Mouse (Mus musculus): ENCODE data around the gene Arsk.

Gene Arsk

DNA sequence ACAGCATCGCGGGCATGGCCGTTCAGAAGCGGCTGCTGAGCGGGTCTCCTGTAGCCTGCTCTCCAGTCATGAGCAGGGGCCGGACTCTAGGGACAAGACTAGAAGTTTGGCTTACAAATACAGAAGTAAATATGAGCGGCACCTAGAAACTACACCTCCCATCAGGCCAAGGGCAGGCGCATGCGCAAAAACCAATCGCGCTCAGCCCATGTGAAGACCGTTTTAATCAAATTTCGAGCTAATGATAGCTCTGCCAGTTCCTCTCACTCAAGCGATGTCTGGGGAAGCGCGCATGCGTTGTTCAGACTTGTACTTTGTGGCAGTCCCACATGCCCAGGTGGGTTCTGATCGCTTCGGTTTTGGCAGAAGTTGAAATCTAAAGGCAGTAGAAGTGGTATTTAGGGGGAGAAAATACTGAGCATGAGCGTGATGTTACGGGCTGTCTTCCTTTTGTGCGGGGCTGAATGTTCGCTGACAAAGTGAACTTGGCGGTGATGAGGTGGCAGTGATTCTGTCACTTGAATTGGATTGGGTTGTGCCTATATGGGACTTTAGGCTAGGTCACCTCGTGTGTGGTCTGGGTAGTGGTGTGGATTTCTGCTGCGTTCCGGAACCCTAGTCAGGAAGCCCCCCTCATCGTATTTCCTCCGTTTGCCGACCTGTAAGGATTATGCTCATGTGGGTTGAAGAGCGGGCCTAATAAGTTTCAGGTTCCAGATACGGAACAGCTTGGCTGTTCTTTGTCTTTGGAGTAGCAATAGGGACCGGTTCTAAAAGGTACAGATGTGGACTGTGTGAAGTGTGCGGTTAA lies at the start of gene Arsk, which contains the start of gene Ttc37:
TSS of gene Arsk (minus strand) at position 168 of the 811 bp plus-strand sequence.
TSS of gene Ttc37 (plus strand) at position 242 of the 811 bp plus-strand sequence.
- DNase-seq (ENCODE audit: low spot score in 2 of 2): peak; percentile 91 to 96

DNA sequence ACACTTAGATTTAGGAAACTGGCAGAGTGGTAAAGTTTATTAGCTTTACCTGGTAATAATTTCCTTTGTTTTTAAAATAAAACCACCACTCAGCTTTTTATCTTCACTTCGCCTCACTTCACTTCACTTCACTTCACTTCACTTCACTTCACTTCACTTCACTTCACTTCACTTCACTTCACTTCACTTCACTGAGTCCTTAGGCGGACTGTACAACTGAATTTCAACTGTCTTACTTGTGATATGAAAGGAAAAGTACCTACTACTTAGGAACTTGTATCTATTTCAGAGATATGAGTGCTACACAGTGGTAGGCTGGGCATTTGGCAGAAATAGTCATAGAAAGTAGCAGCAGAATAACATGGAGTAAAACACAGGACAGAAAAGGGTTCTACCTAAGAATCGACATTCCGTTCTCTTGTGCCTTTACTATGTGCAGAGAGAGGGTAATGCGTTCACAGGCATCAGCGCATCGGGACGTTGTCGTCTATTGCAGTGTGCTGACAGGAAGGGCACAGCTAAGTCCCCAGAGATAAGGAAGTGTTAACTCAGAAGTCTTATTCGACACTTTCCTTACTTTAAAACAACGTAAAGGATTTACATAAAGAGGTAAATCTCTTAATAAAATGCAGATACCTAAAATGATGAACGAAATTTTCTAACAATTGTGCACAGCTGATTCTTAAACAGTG lies 42.8 kb upstream of the Arsk start:
- DNase-seq (ENCODE audit: low spot score in 2 of 2): no peak

DNA sequence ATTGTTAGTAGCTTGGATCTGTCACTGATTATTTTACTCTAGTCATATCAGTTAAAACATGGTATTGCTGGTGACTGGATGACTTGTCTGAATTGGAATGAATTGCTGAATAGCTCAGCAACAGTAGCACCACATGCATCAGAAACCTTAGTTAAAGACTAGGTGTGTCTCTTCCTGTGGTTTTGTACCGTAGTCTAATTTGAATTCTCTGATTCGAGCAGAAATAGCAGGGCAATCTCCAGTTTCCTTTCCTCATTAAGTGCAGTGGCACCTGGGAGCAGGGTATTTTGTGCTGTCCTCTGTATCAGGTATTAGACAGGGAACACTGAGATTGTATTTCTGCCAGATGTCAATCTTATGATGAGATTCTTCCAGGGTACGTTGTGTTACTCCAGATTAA lies 40.4 kb upstream of the Arsk start:
- no peak for DNase-seq (ENCODE audit: low spot score in 2 of 2)

DNA sequence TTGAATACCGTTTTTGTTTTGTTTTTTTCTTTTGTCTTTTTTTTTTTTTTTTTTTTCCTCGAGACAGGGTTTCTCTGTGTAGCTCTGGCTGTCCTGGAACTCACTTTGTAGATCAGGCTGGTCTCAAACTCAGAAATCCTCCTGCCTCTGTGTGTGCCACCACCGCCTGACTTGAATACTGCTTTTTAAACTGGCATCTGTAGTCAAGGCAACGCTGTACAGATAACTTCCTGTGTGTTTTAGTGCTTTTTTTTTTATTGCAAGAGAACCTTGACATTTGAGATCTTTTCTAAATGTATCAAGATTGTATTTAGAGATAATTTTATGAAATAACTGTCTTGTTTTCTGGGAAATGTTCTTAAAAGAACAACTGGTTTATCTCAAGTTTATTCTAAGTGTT lies 34.0 kb upstream of the Arsk start:
- no peak for DNase-seq (ENCODE audit: low spot score in 2 of 2)

DNA sequence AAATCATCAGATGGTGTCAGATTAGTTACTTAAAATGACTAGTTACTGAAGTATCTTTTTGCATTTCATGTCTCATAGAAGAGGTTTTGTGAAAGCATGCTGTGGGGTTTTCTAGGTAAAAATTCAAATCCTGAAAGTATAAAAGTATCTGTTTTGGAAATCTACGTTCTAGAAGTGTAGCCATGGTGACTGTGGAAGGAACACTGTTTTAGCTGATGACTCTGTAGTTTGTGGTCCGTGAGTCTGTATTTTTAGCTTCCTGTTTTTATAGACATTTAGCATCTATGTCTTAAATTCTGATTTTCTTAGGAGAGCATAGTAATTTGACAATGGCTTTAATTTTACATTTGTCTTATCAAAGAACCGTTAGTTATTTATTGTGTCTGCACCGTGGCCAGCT lies 30.3 kb upstream of the Arsk start:
- no peak for DNase-seq (ENCODE audit: low spot score in 2 of 2)

DNA sequence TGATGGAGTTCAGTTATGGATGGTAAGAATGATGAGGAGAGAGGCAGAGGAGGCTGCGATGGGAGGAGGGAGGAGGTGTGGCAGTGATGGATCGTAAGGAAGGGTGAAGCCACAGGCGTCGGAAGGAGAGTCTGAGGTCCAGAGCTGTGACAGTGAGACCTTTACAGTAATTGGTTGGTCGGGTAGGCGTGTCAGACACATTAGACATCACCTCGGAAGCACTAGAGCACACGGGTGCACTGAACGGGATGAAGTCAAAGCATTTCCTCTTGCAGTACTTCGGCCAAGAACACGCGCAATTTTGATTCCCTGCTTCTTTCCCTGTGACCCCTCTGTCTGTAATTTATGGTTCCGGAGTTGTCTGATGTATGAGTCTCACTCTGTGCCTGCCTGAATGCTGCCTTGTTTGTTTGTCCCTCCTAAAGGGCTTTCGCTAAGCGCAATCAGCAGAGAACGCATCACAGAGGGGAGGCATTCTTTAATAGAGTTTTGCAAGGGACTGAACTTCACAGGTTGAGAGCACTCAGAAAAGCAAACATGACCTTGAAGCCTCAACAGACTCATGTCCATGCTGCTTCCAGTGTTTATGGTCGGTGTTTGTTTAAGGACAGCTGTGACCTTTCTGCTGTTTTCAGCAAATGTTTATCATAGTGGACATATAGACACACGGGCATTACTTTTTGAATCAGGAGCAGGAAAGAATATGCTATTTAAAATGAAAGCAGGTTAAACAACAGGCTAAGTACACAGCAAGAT lies 10.8 kb upstream of the Arsk start:
- no peak for DNase-seq (ENCODE audit: low spot score in 2 of 2)

DNA sequence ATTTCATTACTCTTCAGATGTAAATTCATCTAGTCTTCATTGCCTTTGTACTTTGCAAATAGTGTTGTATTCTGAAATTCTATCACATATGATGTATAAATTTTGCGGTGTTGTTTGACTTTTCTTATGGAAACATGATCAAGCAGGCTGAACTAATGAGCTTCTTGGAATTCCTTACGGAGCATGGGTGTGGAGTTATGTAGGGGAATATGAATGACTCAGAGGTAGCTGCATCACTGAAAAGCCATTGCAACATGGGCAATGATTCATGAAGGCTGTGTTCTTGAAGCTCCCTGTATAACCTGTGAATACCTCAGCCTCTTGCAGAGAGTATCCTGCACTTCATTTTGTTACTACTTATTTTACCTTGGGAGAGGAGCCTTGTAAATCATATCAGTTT lies 3.5 kb upstream of the Arsk start:
- DNase-seq (ENCODE audit: low spot score in 2 of 2): no peak

DNA sequence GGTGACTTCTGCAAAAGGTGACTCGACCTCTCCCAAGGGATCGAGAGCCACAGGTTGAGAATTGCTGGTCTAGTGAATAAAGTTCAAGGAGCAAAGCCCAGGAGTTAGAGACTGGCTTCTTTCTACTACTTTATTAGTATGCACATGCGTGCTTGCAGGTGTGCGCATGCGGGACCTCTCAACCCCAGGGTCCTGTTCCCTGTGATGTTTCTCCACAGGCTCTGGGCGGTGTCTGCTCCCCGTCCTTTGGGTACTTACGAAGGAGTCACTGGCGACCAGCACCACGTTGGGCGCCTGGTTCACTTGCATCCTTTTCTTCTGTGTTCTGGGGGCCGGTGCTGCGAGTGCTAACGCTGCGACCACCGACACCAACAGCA lies 356 bp downstream of the Arsk start:
- no peak for DNase-seq (ENCODE audit: low spot score in 2 of 2)

DNA sequence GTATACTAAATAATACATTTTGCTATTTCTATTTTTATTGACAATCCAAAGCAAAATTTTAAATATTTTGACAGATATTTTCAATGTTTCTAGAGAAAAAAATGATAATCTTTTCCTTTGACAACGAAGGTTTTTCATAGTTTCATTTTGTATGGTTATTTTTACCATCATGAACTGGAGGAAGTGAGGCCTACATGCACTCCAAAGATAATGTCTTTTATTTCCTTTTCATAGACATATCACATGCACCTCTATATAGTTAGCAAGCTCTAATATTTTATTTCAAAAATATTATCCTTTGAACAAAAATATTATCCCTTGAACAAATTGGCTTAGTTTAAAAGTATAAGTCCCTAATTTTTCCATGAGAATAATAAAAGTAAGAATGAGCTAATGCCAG lies 24.1 kb downstream of the Arsk start:
- DNase-seq (ENCODE audit: low spot score in 2 of 2): no peak

DNA sequence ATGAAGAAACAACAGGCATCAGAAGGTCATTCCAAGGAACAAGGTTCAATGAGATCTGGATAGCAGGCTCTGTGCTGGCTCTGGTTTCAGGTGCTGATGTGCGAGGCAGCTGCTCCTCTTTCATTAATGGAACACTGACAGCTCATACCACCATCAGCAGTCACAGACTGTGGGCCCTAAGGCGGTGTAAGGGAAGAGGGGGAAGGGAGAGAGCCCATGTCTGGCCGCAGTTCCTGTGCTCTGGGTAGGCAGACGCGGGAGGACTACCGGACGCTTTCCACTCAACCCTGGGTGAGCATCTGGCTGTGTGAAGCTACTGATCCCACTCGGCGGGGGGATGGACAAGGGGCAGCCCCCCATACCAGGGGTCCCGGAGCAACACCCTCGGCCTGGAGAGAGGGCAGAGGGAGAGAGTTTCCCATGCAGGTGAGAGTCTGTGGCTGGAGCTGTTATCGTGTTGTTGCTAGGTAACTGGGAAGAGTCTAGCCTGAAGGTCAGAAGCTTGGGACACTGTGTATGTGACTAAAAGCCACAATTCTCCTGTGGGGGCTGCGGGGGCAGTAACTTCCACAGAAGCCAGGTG lies 34.0 kb downstream of the Arsk start:
- no peak for DNase-seq (ENCODE audit: low spot score in 2 of 2)

DNA sequence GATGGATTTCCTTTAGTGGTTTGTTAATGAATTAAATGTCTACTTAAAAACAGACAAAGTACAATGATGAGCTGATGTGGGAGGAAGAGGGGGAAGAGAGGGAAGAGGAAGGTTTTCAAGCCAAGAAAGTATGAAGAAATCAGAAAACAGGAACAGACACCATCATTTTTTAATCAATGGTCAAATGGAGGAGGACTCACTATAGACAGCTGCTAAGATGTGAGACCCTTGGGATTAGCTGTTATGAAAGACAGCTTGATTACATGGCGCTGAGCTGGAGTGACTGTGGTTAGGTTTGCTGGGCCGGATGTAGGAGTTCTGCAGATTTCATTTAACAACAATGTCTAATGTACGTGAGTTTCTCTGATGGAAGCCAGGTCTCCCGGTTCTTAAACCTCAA lies 34.9 kb downstream of the Arsk start:
- DNase-seq (ENCODE audit: low spot score in 2 of 2): no peak

DNA sequence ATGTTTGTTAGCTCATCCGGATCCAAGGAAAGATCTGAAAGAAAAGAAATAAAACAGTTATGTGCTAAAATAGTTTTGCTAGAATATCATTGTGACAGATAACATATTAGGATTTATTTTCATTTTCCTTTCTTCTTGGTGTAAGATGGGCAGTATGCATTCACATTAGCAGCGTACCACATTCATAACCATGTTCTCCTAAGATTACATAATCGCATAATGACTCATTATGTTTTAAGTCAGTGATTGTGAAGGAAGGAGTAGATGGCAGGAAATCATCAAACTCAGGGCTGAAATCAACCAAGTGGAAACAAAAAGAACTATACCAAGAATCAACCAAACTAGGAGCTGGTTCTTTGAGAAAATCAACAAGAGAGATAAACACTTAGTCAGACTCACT lies 35.9 kb downstream of the Arsk start:
- no peak for DNase-seq (ENCODE audit: low spot score in 2 of 2)

DNA sequence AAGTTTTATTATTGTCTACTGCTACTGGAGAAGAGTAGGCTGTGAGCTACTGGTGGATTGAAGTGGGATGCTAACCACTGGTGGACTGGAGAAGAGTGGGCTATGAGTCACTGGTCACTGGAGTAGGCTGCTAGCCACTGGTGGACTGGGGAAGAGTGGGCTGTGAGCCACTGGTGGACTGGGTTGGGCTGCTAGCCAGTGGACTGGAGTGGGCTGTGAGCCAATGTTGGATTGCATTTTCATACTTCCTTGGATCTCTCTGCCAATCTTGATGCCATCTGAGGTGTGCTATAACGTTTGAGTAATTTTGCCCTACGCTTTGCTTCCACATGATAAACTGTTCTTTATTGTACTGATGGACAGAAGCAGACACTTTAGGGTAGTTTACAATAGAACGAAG lies 36.3 kb downstream of the Arsk start:
- DNase-seq (ENCODE audit: low spot score in 2 of 2): no peak

DNA sequence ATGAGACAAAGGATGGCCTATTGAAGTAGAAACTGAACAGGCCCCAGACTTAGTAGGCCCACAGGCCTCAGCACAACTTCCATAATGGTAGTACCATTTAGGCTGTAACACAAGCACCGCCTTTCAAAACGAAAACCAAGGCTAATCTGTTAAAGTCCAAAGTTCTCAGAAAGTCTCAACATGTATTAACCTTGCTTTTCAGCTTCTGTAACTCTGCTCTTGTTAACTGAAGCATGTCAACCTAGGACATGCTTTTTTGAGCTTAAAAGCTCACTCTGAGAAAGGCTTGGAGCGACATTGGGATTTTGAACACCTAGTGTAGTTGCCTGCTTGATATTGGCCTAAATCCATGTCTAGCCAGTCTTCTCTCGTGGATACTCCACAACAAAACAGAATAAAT lies 38.9 kb downstream of the Arsk start:
- no peak for DNase-seq (ENCODE audit: low spot score in 2 of 2)

DNA sequence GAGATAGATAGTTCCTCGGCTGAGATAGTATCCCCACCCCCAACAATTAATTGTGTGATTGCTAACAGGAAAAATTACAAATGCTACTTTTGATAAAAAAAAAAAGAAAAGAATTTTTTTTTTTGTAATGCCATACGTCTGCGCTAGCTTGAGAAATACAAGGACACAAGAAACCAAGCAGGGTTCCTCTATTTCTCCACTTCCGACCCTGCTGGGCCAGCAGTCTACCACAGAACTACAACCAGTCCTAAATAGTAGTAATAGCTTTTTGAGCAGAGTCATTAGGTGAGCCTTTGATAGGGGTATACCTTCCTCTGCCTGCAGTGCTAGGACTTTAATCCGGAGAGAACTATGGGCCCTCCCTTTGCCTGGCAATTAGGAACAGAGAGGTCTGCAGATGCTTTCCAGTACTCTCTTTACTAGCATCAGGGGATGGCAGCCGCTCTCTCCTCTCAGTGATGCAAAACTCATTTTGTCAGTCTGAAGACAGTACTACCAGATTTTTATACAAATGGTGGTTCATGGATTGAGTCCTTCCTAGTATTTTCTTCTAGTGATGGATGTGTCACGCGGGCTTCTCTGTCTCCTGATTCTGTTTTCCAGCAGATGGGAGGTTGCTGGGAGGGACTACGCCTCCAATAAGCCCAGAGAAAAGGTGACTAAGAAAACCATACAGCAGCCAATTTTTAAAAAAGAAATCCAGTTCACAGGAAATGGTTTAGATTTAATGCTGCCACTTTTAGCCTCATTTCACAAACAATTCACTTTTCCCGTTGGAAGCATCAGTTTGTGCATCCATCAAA lies 41.0 kb downstream of the Arsk start:
- DNase-seq (ENCODE audit: low spot score in 2 of 2): peak in 1 of 2 experiments; percentile 39

DNA sequence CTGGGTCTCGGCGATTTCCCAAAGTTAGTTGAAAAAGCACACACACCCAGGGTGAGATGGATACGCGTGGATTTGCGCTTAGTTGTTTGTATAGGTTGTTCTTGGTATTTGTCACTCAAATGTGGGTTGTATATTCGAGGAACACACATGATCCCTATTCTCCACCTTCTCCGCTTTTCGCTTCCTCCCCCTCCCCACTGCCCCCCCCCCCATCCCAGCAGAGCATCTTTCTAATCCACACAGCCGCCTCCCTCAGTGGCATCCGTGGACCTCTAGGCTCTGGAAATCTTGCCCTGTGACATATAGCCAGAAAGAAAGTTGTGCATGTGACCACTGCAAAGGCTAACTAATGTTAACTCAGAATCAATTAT lies 41.6 kb downstream of the Arsk start, which contains the start of gene Gpr150:
TSS of gene Gpr150 (minus strand) at position 101 of the 371 bp plus-strand sequence.
- no peak for DNase-seq (ENCODE audit: low spot score in 2 of 2)

DNA sequence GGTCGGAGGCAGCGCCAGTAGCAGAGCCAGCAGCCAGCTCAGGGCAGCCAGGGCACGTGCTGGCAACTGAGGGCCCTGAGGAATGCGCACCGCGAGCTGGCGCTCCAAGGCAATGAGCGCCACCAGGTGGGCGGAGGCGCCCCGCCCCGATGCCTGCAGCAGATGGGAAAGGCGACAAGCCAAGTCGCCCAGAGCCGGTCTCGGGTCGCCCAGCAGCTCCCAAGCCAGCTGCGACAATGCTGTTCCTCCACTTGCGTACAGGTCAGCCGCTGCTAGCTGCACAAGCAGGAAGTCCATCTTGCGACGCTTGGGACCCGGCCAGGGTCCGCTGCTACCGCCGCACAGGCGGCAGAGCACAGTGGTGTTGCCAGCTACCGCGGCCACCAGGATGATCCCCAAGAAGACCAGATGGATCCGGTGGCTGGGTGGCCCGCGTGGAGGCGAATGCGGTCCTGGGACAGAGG lies 42.2 kb downstream of the Arsk start:
- DNase-seq (ENCODE audit: low spot score in 2 of 2): peak; percentile 40 to 78

DNA sequence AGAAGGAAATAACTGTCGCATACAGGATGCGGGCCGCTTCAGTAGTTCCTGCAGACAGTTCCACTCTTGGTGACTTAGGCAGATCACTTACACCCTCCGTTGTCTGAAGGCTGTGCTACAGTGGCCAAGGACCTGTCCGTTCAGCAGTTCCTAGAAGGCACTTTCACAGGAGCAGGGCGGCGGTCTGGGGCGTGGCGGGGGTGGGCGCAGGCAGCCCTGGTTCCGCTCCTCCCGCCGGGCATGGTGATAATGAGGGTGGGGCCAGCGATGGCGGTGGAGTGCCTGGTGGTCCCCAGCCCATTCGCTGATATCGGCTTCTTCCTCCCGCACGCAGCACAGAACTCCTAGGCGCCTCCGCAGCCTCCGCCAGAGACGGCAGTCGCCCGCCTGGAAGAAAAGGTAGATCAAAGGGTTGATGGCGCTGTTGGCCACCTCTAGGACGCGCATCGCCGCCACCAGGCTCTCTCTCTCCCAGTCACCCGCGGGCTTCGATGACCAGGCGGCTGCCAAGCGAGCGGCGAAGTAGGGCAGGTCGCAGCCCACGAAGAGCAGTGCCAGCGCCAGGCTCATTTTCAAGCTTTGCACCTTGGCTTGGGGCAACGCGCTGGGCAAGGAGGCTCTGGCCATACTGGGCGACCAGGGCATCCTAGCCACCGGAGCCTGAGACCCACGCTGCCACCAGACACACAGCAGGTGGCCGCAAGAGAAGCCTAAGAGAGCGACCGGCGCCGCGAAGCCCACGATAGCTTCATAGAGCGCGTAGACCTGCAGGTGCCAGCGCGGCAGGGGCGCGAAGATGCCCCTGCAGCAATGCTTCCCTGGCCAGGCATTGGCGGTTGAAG lies 42.8 kb downstream of the Arsk start:
- peak in 1 of 2 experiments; percentile 20 for DNase-seq (ENCODE audit: low spot score in 2 of 2)

DNA sequence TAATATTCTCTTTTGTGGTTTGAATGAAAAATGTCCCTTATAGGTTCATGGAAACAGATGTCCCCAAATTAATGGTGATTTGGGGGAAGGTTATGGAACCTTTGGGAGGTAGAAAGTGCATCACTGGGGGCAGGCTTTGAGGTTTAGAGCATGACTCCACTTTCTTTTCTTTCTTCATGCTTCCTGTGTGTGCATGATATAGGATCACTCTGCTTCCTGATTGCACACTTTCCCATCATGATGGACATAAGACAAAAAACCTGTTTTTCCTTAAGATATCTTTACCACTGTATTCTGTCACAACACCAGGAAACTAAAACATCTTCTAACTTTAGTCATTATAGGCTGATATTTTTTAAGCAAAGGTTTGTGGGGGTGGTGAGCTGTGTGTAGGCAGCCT lies 53.5 kb downstream of the Arsk start:
- DNase-seq (ENCODE audit: low spot score in 2 of 2): no peak

DNA sequence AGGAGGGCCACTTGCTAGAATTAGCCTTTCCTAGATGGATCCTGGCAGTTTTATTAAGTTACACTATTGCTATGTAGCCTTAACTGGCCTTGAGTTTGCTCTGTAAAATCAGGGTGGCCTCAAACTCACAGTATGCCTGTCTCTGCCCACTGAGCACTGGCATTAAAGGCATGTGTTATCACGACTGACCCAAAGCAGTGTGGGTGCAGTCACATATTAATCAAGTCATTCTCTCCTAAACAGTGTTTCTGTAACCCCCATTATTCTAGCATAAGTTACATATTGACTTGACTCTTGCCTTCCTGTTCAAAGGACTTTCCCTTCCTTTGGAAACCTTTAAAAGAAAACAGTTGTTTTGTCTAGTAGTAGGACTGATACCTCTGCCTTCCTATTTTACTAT lies 56.0 kb downstream of the Arsk start:
- no peak for DNase-seq (ENCODE audit: low spot score in 2 of 2)
